Mouse (Mus musculus): ENCODE data around the gene Mest.
A peak's percentile ranks its signal among the peaks of the same experiment; 100 is the strongest.

The Mest gene

DNA sequence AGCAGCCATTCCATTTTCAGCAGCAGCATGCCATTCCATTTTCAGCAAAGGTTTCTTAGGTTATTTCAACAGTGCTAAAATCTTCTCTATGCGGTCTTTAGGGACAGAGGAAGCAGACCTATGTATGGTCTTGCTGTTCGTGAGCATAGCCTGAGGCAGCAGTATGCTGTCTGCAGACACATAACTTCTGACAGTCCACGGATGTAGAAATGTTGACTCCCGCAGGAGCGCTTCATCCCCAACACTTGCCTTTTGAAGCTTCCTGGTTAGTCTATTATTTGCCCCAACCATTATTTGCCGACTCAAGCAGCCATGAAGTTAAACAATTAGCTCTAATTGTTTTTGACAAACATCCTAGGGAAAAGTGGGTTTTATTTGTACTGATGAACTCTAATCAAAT lies 14.2 kb upstream of the Mest start:
- DNase-seq = no peak

DNA sequence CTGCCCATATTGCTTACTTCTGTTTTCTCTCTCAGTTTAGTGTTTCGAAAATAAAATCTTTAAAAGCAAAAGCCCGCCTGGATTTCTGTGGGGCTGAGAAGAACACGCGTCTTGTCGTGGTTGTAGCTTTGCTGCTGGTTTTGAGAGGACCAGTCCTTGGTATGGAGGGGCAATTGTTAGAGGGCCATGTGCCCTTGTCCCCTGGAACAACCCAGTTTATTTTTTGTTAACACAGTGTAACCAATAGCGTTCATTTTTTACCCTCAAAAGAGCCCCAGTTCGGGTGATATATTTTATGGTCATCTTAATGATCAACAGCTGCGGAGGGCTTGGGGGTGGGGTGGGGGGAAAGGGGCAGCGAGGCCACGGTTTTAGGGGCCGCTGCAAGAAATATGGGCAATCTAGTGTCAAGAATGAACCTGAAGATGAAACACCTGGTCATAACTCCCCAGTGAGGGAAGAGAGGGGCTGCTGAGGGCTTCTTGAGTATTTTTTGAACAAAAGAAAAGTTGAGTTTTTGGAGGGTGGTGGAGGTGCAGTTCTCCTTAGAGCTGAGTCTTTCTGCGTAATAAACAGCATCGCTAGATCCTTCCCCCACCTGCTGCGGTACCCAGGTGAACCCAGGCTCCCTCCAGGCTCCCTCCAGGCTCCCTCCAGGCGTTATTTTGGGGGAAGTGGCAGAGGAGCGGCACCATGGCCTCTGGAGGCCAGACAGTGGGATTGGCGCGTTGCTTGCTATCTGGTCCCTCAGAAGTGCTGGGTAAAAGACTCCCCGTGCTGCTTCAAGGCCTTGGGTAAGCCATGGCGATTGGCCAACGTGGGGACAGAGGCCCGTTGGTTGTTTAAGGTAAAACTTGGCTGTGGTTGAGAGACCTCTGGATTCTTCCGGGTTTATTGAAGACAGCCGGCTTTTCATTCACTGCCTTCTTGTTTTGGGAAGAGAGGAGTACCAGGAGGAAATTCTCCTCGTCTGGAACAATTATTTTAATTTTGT lies 12.7 kb upstream of the Mest start:
- DNase-seq = no peak

DNA sequence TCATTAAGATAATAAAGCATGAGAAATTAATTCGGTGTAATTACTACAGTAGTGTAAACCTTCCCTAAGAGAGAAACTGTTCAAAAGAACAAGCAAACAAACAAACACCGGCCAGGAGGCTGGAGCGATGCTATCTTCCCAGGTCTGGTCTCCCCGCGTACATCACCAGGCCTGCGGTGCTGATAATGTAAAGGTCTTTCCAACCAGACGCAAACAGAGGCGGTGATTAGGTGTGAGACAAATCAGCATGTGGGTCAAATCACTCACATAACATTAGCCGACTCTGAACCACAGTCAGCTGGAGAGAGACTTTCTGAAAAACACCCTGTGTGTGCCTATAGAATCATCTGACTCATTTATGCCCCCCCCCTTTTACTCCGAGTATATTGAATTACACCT lies 12.0 kb upstream of the Mest start:
- no peak for DNase-seq

DNA sequence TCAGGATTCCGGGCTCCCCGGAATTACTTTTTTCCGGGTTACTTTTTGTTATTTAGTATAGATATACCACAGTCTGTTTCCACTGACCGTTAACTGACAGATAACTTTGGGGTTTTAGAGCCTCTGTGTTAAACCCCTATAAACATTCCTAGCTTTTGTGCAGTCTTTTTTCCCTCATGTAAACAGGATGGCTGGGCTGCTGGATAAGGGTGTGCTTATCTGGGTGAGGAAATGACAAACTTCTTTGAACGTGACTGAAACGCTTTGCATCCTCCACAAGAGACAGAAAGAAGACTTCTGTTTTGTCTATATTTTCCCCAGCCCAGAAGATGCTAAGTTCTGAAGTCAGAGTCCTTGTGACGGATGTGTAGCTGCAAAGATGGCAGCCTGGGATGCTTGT lies 10.9 kb upstream of the Mest start:
- peak; percentile 57 for DNase-seq

DNA sequence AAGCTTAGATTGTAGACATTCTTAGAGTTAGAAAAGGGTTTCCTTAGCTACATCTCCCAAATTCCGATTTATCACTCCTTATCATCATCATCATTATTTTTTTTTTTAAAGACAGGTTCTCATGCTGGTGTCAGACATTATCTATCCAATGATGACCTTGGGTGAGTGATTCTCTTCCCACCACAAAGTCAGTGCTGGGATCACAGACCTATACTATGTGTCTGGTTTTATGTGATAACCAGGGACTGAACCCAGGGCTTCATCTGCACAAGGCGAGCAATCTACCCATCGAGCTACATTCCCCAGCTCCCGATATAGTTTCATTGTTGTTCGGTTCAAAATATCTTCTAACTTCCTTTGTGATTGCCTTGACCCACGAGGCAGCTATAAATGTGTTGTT lies 9.9 kb upstream of the Mest start:
- no peak for DNase-seq

DNA sequence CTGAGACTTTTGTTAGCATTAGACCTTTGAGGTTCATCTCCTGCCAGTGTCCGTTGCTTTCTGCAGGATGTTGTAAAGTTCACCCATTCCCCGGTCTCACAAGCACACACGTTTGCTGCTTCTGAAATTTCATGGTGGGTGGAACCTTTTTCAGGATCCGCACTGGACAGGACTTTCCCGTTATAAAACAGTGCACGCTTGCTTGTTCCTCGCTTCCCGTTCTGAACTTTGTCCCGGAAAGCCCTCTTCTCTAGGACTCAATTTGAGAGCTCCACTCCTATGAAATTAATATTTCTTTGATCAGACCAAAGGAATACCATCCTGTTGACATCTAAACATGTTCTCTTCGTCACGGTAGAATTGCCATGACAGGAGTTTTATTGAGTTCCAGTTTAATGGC lies 9.5 kb upstream of the Mest start:
- no peak for DNase-seq

DNA sequence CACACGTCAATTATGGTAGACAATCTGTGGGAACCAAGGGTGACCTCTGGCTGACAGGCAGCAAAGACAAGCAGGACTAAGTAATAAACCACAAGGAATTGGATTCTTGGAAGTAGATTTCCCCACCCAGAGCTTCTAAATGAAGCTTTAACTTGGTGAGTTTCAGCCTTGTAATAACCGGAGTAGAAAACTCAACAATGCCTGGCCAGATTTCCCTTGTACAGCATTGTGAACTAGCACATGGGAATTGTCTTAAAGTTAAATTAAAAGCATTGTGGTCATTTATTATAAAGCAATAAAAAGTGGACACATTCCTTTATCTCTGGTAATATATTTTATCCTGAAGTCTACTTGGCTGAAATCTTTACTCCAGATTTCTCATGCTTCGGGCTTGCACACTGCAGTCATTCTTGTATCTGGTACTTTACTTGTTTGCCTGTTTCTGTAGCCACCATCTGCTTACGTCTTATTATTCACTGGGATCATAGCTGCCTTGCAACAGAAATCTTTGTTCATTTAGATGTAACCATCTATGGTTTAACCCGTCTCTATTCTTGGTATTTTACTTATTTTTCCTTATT lies 8.4 kb upstream of the Mest start:
- DNase-seq = no peak

DNA sequence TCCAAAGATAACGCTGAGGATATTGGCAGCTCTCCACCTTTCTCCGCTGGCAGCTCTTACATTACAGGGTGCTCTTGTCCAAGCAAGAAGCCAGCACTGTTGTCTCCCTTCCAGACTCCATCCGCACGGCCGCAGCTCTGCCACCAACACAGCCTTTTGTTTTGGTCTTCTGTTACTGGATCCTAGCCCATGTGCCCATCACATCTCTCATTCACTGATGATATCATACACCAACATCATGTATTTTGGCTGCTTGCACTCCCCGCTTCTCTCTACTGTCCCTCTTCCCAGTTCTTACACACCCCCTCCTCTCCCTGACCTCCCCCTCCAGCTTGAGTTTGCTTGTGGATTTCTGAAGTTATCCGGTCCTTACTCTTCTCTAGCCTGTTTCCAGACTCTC lies 6.6 kb upstream of the Mest start:
- DNase-seq = peak; percentile 35

DNA sequence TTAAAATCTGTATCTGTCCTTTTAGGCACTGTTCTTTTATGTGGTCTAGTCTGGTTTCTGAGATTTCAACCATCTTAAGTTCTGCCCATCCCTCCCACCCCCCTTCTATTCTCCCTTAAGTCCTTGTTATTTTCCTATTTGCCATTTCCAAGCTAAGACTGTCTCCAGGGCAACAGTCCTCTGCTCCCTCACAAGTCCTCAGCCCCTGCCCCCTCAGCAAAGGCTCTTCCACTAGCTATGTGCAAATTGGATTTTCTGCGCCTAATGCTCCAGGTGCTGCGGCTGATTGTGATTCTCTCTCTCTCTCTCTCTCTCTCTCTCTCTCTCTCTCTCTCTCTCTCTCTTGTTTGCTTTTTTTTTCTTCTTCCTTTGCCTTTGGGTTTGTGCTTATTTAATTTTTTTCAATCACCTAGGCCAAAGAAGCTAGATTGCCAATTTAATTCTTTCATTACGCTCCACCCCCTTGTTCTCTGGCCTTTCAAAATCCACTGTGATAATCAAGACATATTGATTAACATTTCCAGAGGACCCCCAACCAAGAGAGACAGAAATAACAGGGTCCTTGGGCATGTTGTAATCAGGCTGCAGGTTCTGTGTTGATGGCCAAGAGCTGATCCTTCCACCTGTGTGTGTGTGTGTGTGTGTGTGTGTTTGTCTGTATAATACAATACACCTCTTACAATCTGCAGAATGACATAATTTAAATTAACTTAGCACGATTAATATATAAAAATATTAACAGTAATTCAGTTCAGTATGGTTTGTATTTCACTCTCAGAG lies 772 bp upstream of the Mest start:
- no peak for DNase-seq

DNA sequence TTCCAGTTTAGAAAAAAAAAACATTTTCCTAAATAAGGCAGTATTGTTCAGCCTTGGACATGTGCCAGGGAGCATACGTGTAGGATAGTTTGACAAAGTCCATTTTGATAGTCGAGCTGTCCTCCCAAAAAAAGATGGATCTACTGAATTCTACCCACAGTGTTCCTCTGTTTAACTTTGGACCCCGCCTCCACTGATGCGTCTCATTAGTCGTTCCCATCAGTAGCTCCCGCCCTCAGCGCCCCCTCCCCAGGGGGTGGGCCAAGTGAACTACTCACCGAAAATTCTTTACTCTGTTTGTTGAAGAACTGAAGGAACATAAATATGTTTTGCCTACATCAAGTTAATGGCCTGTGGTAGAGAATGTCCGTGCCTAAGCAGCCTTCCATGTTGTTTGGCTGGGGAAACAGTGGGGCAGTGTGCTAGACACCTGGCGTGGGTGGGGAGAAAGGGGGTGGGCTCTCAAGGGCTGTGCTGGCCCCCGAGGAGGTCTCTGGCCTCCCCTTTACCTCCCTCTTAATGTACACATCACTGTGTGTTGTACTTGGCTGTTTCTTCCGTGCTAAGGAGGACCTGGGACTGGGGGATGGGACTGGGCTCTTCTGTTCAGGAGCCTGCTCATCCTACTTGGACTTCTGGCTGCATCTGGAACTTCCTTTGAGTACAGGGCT lies 7.1 kb downstream of the Mest start:
- peak; percentile 26 for DNase-seq

DNA sequence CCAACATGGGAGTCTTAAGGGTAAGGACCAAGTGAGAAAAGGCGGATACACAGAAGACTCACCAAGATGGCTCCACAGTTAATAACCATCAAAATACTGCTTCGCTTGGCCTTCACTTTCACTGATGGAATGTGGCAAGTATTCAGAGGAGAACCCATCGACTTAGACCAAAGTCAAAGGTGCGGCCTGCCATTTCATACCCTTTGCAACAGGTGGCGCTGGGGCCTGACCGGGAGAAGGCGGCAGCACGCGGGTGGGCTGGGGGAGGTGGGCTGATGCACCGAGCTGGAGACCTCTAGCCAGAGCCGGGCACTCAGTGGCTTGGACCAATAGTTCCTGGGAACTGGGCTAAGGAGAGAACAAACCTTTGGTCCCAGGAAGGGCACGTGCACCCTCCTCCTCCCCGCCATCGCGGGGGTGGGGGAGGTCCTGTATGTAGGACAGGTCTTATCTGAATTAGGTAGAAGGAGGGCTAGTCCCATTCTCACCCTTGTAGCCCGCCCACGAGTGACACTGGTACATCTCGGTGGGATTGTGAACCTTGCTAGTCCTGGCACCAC lies 9.3 kb downstream of the Mest start:
- DNase-seq = no peak

DNA sequence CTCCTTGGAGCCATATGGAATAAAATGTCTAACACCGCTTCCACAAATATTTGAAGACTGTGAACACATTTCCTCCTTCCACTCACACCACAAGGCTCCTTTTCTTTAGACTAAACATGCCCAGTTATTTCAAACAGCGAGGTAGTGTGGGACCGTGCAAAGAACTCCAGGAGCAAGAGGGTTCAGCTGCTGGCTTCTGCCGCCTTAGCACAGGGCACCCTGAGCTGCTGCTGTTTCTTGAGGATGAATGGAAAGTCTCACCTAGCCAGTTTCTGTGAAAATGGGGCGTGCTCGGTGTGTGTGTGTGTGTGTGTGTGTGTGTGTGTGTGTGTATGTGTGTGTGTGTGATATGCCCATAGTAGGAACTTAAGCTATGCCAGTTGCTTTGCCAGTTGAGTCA lies 11.1 kb downstream of the Mest start:
- DNase-seq = no peak

DNA sequence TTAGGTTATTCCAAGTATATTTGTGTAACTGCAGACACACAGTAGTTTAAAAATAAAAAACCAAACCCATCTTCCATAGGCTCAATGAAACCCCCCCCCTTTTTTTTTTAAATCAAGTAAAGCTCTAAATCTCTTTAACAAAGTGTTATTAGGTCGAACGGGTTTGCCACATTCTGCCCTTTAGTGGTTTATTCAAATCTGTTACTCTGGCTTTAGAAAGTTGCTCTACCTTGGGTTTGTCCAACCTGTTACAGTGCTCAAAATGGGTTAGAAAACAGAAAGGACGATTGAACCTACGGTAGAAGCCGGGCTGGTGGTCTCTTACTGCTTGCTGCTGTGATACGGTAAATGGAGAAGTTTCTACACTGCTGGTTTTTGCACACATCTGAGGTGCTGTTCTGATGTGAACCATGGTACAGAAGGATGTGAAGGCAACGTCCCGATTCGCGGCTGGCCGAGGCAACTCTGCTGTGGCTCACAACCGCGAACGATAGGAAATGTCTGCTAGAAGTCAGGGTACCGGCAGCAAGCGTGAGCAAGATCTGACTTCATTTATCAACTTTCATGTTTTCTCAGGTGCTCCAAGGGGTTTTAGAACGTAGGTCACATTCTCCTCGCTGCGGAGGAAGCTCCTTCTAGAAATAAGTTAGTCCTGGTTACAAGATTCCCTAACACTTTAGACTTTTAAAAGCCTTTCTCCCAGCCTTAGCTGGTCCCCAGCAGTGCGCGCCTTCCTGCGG lies 11.8 kb downstream of the Mest start:
- DNase-seq = no peak

DNA sequence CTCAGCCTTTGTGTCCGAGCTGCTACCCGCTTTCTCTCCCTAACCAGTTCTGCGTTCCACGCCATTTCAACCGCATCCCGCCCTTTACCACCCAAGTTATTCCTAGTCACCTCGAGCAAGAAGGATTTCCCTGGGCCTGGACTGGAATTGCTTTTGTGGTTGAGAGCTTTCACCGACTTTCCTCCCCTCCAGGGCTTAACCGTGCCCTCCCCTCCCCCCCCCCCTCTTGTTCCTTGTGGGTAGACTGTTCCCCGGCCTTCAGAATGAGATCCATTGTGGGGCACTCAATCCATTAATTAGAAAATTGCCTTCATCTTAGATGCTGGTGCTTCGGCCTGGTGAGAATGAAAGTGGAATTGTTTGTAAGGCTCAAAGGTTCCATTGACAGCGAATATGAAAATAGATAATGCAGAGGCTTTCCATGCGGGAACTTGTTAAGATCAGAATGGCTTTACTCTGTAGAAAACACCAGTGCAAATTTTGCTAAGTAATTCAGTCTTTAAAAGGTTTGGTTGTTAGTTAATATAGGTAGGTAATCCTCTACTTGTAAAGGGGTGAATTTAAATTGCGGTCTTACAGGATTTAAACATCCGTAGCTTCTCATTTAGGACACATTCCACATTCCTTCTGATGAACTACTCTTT lies 12.5 kb downstream of the Mest start:
- no peak for DNase-seq

DNA sequence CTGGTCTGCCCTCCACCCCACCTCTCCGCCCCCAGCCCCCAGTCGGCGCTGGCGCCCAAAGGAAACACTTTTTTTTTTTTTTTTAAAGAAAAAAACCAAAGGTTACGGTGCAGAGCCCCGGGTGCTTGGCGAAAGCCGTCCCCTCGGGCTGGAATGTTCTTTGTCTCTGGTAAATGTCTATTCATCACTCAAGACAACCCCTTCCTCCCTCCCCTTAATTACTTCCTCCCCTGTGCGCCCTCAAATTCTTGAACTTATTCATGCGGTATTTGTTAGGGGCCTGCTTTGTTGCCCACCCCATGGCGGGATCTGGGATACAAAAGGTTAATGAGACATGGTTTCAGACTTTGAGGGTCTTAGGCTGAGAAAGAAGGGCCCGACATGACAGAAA lies 13.0 kb downstream of the Mest start:
- DNase-seq = peak; percentile 35

DNA sequence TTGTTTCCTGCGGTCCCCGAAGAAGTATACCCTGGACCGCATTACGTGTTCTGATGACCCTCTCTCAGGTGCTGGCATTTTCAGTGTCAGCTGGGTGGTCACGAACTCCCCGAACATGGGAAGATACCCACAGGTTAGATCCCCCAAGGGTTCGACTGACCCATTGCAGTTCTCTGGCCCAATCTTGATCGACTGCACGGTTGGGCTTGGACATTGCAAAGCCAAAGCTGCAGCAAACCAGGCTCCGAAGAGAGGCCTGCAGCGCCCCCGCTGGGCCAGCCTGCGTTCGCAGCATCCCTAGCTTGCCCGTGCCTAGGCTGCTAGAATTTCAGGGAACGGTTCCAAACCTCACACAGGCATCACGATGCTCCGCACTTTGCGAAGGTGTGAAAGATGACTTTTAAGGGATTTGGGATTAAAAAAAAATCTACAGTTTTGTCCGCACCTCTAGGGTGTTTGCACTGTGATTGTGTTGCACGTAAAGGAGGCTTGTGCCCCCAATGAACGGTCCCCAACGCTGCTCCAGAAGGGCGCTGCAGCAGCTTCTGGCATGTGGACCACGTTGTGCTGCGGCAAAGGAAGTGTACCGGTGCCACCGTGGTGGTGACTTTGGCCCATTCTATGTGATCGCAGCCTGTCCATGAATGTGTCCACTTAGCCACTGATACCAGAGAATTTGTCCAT lies 13.7 kb downstream of the Mest start:
- peak; percentile 85 for DNase-seq

DNA sequence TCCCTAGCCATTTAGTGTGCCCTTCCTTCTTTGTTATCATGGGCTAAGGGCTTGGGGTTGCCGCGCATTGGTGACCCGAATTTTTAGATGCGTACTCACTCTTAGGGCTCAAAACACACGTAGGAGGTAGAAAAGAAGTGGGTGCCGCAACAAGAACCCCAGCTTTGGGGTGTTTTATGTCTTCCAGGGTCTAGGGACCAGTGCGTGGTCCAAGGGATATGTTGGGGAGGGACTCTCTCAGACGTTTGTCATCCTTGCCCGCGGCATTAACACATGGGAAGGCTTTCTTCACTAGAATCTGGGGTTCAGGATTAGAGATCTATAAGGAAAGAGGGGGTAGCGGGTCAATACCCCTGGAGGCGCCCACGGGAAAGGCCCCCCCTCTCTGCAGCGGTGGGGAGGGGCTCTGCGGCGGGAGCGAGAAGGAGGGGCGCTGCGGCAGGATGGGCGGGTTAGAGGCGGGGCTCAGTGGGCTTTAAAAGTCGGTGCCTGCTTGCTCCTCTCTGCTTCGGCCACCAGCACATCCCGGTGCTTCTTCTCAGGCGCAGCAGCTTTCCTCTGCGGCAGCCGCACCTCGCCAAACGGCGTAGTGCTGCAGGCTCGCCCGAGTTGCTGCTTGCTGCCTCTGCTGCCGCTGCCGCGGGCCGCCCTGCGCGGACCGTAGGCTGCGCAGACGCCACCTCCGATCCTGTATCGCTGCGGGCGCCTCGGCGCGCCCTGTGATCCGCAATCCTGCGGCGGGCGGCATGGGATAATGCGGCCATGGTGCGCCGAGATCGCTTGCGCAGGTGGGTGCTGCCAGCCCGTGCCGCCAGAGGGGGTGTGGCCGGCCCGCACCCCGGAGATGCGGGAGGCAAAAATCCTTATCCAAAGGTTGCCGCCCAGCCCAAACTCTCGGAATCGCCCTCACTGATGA lies 14.5 kb downstream of the Mest start:
- DNase-seq = peak; percentile 78

DNA sequence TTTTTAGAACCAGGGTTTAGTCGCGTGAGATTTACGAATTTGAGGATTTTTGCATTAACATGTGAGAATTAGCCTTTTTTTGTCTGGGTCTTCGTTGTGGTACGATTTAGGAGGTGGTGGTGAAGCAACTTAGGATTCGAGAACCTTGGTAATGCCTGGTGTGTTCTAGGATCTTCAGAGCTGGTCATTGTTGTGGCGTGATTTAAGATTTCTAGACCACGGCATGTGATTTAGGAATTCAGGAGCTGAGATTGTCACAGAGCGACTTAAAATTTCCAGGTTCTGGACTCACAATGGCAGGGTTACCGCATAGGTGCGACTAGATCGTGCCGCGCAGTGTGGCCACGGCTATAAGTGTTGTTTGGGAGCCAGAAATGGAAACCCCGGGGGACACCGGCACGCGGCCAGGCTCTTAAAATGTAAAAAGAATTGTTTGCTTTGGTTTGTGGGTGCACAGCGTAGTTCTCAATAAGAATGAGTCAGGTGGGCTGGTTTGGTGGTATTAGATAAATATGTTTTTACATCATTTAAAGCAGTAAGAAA lies 15.2 kb downstream of the Mest start:
- DNase-seq = no peak

DNA sequence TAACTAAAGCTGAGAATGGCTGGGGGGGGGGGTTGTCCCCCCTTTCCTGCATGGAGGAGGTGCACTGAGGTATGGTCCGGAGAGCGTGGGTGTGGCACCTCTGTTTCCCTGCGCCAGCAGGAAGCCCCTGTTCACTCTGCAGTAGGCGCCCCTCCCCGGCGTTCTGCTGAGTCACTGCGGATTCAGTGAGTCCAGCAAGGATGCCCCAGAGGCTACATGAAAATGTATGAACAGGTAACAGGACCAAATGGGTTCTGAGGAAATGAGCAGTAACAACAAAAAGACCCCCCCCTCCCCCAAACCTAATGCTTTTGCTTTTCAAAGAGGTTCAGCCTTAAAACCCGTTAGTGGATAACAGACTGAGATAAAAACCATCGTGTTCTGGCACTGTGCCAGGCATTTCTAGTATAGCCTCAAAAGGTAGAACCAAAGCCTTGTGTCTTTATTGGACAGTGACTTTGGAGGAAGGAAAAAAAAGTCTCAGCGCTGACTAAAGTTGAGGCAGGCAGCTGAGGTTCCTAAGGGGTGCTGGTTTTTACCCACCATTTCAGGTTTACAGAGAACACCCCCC lies 15.9 kb downstream of the Mest start:
- DNase-seq = peak; percentile 40

All from lung, postnatal 10 days (tissue).